Mouse (Mus musculus): ENCODE data around the gene Snx29. TPM values are rescaled to one million over a fixed set of nuclear protein-coding genes. Genes with fewer than 3 reads are reported as not detected.

Gene Snx29
- polyA plus RNA-seq, 1 experiment from 2014 or later = 17.4 TPM

- Histone ChIP-seq H3K4me1 (replicated peaks) (no peaks in the 10 kb centered on the region), H3K36me3 (no peaks in the 10 kb centered on the region), H3K4me2 (no peak overlapping the region), H3K9me3 (no peaks in the 10 kb centered on the region), H3K27me3 (no peaks in the 10 kb centered on the region), H3K27ac (no peak overlapping the region), H3K4me3 (replicated peaks) (no peak overlapping the region), H3K9ac (replicated peaks) (no peak overlapping the region)
- no peak for ATAC-seq (ENCODE audit: insufficient number of reproducible peaks, insufficient read depth, low FRiP score, low TSS enrichment, low read depth)
- WGBS = 81% methylated on average over 3 of the region's 3 CpGs
Observed at GRCm38 (mm10) chr16:11469491-11469890, 146.8 kb downstream of the Snx29 start.

GRCm38 (mm10) chr16:11471246-11471645, 148.5 kb downstream of the Snx29 start:
- WGBS = 79% methylated on average over 2 of the region's 2 CpGs
- H3K9me3 ChIP-seq = no peaks in the 10 kb centered on the region
- no peak overlapping the region for H3K9ac ChIP-seq (replicated peaks)
- H3K36me3 ChIP-seq = peaks cover 5% of the 10 kb centered on the region; the same call in 1 of the 2 replicates
- H3K27me3 ChIP-seq = no peaks in the 10 kb centered on the region
- no peaks in the 10 kb centered on the region for H3K4me1 ChIP-seq (replicated peaks)
- H3K4me2 ChIP-seq = no peak overlapping the region
- no peak overlapping the region for H3K4me3 ChIP-seq (replicated peaks)
- H3K27ac ChIP-seq = no peak overlapping the region
- ATAC-seq (ENCODE audit: insufficient number of reproducible peaks, insufficient read depth, low FRiP score, low TSS enrichment, low read depth) = no peak

- no peak overlapping the region for H3K9ac ChIP-seq (replicated peaks)
- no peak overlapping the region for H3K4me3 ChIP-seq (replicated peaks)
- H3K27ac ChIP-seq = no peak overlapping the region
- no peaks in the 10 kb centered on the region for H3K4me1 ChIP-seq (replicated peaks)
- H3K36me3 ChIP-seq = peaks cover 9% of the 10 kb centered on the region; the same call in 1 of the 2 replicates
- no peaks in the 10 kb centered on the region for H3K9me3 ChIP-seq
- H3K27me3 ChIP-seq = no peaks in the 10 kb centered on the region
- no peak for ATAC-seq (ENCODE audit: insufficient number of reproducible peaks, insufficient read depth, low FRiP score, low TSS enrichment, low read depth)
- no peak overlapping the region for H3K4me2 ChIP-seq
- WGBS = 77% methylated on average over 4 of the region's 4 CpGs
Observed at GRCm38 (mm10) chr16:11472852-11473251, 150.1 kb downstream of the Snx29 start.

GRCm38 (mm10) chr16:11473474-11473873, 150.8 kb downstream of the Snx29 start:
- ATAC-seq (ENCODE audit: insufficient number of reproducible peaks, insufficient read depth, low FRiP score, low TSS enrichment, low read depth) = no peak
- Histone ChIP-seq H3K4me3 (replicated peaks) (no peak overlapping the region), H3K9me3 (no peaks in the 10 kb centered on the region), H3K27ac (no peak overlapping the region), H3K4me2 (no peak overlapping the region), H3K9ac (replicated peaks) (no peak overlapping the region), H3K4me1 (replicated peaks) (no peaks in the 10 kb centered on the region), H3K27me3 (no peaks in the 10 kb centered on the region), H3K36me3 (peaks cover 9% of the 10 kb centered on the region; the same call in 1 of the 2 replicates)
- WGBS = 86% methylated on average over 3 of the region's 3 CpGs

GRCm38 (mm10) chr16:11473893-11474505, 151.3 kb downstream of the Snx29 start:
- H3K36me3 ChIP-seq = peaks cover 9% of the 10 kb centered on the region; the same call in 1 of the 2 replicates
- 81% methylated on average over 6 of the region's 6 CpGs for WGBS
- H3K9me3 ChIP-seq = no peaks in the 10 kb centered on the region
- no peak for ATAC-seq (ENCODE audit: insufficient number of reproducible peaks, insufficient read depth, low FRiP score, low TSS enrichment, low read depth)
- H3K9ac ChIP-seq (replicated peaks) = no peak overlapping the region
- H3K4me2 ChIP-seq = no peak overlapping the region
- no peak overlapping the region for H3K27ac ChIP-seq
- H3K4me3 ChIP-seq (replicated peaks) = no peak overlapping the region
- no peaks in the 10 kb centered on the region for H3K4me1 ChIP-seq (replicated peaks)
- no peaks in the 10 kb centered on the region for H3K27me3 ChIP-seq

GRCm38 (mm10) chr16:11475137-11475943, 152.6 kb downstream of the Snx29 start:
- no peak overlapping the region for H3K4me2 ChIP-seq
- ATAC-seq (ENCODE audit: insufficient number of reproducible peaks, insufficient read depth, low FRiP score, low TSS enrichment, low read depth) = no peak
- no peak overlapping the region for H3K4me3 ChIP-seq (replicated peaks)
- H3K9ac ChIP-seq (replicated peaks) = no peak overlapping the region
- no peaks in the 10 kb centered on the region for H3K4me1 ChIP-seq (replicated peaks)
- H3K27ac ChIP-seq = no peak overlapping the region
- no peaks in the 10 kb centered on the region for H3K9me3 ChIP-seq
- 83% methylated on average over 10 of the region's 10 CpGs for WGBS
- H3K27me3 ChIP-seq = no peaks in the 10 kb centered on the region
- H3K36me3 ChIP-seq = peaks cover 9% of the 10 kb centered on the region; the same call in 1 of the 2 replicates

- peaks cover 9% of the 10 kb centered on the region; the same call in 1 of the 2 replicates for H3K36me3 ChIP-seq
- H3K4me2 ChIP-seq = no peak overlapping the region
- H3K4me3 ChIP-seq (replicated peaks) = no peak overlapping the region
- H3K9me3 ChIP-seq = no peaks in the 10 kb centered on the region
- ATAC-seq (ENCODE audit: insufficient number of reproducible peaks, insufficient read depth, low FRiP score, low TSS enrichment, low read depth) = no peak
- WGBS = 100% methylated on average over 1 of the region's 1 CpGs
- H3K27me3 ChIP-seq = no peaks in the 10 kb centered on the region
- H3K9ac ChIP-seq (replicated peaks) = no peak overlapping the region
- no peak overlapping the region for H3K27ac ChIP-seq
- no peaks in the 10 kb centered on the region for H3K4me1 ChIP-seq (replicated peaks)
Observed at GRCm38 (mm10) chr16:11476314-11476713, 153.6 kb downstream of the Snx29 start.

GRCm38 (mm10) chr16:11476968-11477367, 154.3 kb downstream of the Snx29 start:
- Histone ChIP-seq H3K36me3 (peaks cover 9% of the 10 kb centered on the region), H3K27ac (no peak overlapping the region), H3K4me1 (replicated peaks) (no peaks in the 10 kb centered on the region), H3K4me2 (no peak overlapping the region), H3K4me3 (replicated peaks) (no peak overlapping the region), H3K9me3 (no peaks in the 10 kb centered on the region), H3K27me3 (no peaks in the 10 kb centered on the region), H3K9ac (replicated peaks) (no peak overlapping the region)
- 59% methylated on average over 2 of the region's 2 CpGs for WGBS
- no peak for ATAC-seq (ENCODE audit: insufficient number of reproducible peaks, insufficient read depth, low FRiP score, low TSS enrichment, low read depth)

- H3K9ac ChIP-seq (replicated peaks) = no peak overlapping the region
- no peak overlapping the region for H3K27ac ChIP-seq
- no peaks in the 10 kb centered on the region for H3K27me3 ChIP-seq
- peaks cover 9% of the 10 kb centered on the region for H3K36me3 ChIP-seq
- ATAC-seq (ENCODE audit: insufficient number of reproducible peaks, insufficient read depth, low FRiP score, low TSS enrichment, low read depth) = no peak
- H3K4me1 ChIP-seq (replicated peaks) = no peaks in the 10 kb centered on the region
- no peak overlapping the region for H3K4me3 ChIP-seq (replicated peaks)
- H3K9me3 ChIP-seq = no peaks in the 10 kb centered on the region
- no peak overlapping the region for H3K4me2 ChIP-seq
- 82% methylated on average over 5 of the region's 5 CpGs for WGBS
Observed at GRCm38 (mm10) chr16:11477591-11477990, 154.9 kb downstream of the Snx29 start.

- ATAC-seq (ENCODE audit: insufficient number of reproducible peaks, insufficient read depth, low FRiP score, low TSS enrichment, low read depth) = no peak
- no peaks in the 10 kb centered on the region for H3K27me3 ChIP-seq
- H3K9ac ChIP-seq (replicated peaks) = no peak overlapping the region
- H3K27ac ChIP-seq = no peak overlapping the region
- 79% methylated on average over 4 of the region's 4 CpGs for WGBS
- no peak overlapping the region for H3K4me2 ChIP-seq
- no peaks in the 10 kb centered on the region for H3K4me1 ChIP-seq (replicated peaks)
- H3K9me3 ChIP-seq = no peaks in the 10 kb centered on the region
- H3K4me3 ChIP-seq (replicated peaks) = no peak overlapping the region
- peaks cover 9% of the 10 kb centered on the region for H3K36me3 ChIP-seq
Observed at GRCm38 (mm10) chr16:11479605-11480004, 156.9 kb downstream of the Snx29 start.

GRCm38 (mm10) chr16:11482189-11482588, 159.5 kb downstream of the Snx29 start:
- H3K9ac ChIP-seq (replicated peaks) = no peak overlapping the region
- no peak overlapping the region for H3K4me2 ChIP-seq
- H3K27me3 ChIP-seq = no peaks in the 10 kb centered on the region
- H3K4me3 ChIP-seq (replicated peaks) = no peak overlapping the region
- no peak overlapping the region for H3K27ac ChIP-seq
- 86% methylated on average over 2 of the region's 2 CpGs for WGBS
- H3K9me3 ChIP-seq = no peaks in the 10 kb centered on the region
- no peaks in the 10 kb centered on the region; the same call in 1 of the 2 replicates for H3K36me3 ChIP-seq
- ATAC-seq (ENCODE audit: insufficient number of reproducible peaks, insufficient read depth, low FRiP score, low TSS enrichment, low read depth) = no peak
- no peaks in the 10 kb centered on the region for H3K4me1 ChIP-seq (replicated peaks)

All from limb, embryonic 12.5 days (tissue).